Mouse (Mus musculus) embryo, embryonic 11.5 days (tissue): ENCODE data around the gene Ksr2.
"Not testable (repeated sequence)": the region's sequence is repeated elsewhere in the genome, so short reads cannot be mapped to it uniquely, and the experiment has no call there.

Source experiments
- DNase-seq: peaks from one replicate; pipeline ENCODE4 v3.0.0-alpha.2; 2012; ENCODE audit warnings: low read depth, low spot score

The Ksr2 gene

DNA sequence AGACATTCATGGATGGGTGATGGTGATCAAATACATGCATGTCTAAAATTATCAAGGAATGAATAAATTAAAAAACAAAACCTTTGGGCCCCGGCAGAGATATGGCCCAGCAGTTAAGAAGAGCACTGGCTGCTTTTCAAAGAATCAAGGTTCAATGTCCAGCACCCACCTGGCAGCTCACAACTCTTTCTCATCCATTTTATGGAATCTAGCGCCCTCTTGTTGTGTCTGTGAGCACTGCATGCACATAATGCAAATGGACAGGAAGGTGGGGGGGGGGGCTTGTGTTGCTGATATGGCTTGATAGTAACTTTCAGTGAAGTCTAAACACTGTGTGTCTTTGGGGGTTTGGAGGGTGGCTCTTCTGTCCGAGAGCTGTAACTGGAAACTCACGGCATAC lies 5.6 kb upstream of the Ksr2 start:
- DNase-seq = no peak

- no peak for DNase-seq
Measured at GRCm38 (mm10) chr5:117409369-117409768, 4.4 kb upstream of the Ksr2 start.

- DNase-seq = no peak
Measured at GRCm38 (mm10) chr5:117414611-117415010, 811 bp downstream of the Ksr2 start.

- no peak for DNase-seq
Measured at GRCm38 (mm10) chr5:117415011-117415912, 1.5 kb downstream of the Ksr2 start.

- no peak for DNase-seq
Measured at GRCm38 (mm10) chr5:117417442-117417841, 3.6 kb downstream of the Ksr2 start.

GRCm38 (mm10) chr5:117433501-117433900 lies 19.7 kb downstream of the Ksr2 start:
- DNase-seq = not testable (repeated sequence)

- DNase-seq = no peak
Measured at GRCm38 (mm10) chr5:117440261-117440660, 26.5 kb downstream of the Ksr2 start.

DNA sequence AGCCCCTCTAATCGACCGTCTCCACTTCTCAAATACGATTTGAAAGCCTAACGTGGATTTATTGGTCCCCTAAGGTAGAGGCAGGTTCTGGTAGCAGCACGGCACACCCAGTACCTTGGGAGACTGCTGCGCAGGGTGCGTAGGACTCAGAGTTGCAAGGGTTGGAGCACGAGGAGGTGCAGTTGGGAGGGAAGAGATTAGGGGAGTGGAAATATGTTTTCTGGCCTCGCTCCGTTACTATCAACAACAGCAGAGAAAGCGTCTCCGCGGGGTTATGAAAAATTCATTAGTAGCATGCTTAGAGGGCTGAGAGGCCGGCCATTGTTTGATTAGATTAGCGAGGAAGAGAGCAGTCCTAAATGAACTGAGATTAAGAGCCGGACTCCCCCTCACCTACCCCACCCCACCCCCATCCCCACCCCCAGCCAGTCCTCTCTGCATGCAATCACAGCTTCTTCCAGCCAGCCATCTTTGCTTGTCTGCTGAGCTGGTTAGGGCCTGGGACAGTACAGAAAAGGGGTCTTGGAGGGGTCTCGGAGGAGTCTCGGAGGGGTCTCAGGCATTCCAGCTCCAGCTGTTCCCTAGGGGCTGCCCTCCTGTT lies 27.5 kb downstream of the Ksr2 start:
- DNase-seq = no peak

DNA sequence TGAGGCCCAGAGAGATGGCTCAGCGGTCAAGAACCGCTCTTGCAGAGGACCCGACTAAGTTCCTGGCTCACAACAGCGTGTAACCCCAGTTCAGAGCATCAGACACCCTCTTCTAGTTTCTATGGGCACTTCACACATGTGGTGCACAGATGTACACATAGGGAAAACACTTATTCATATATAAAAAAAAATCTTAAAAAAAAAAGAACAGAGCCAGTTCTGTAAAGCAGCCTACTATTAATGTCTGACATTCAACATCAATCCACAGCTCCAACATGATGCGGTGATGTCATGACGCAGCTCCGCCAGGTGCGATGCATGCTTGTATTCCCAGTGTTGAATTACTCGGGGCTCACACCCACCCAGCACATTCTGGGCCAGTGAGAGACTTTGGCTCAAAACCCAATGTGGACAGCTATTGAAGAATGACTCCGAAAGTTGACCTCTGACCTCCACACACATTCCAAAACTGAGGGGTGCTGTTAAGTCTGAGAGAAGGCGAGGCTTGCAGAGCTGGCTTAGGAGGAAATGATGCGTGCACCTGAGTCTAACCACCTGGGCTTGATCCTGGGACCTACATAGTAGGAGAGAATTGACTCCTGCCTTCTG lies 28.5 kb downstream of the Ksr2 start:
- no peak for DNase-seq

- DNase-seq = no peak
Measured at GRCm38 (mm10) chr5:117443141-117443540, 29.3 kb downstream of the Ksr2 start.

DNA sequence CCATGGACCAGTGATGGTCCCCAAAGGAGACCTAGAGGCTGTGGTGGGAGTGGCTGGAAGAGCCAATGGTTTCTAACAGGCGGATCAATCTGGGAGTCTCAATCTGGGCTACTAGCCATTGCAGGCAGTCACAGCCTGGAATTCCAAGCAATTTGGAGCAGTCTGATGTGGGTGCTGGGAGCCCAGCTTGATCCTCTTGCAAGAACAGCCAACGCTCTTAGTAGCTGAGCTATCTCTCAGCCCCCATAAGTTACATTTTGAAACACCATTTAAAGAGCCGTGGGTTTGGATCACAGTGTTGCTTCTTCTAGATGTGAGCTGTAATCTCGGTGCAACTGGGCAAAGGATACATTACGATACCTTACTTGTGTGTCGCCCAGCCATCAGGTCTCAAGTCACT lies 30.1 kb downstream of the Ksr2 start:
- DNase-seq = no peak

DNA sequence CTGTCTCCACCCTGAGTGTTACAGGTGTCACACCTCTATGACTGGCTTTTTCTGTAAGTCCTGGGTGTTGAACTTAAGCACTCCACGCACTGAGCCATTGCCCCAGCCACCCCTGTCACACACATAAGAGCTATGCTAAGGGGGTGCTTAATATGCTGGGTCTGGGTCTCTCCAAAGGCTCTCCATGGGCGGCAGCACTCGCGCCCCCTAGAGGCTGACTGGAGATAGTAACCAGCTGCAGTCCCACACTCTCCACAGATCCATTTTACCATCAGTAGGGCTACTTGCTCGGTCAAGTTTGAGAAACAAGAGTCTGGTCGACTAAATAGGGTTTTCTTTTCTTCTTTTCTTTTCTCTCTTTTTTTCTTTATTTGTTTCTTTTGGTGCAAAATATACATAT lies 33.9 kb downstream of the Ksr2 start:
- DNase-seq = no peak

DNA sequence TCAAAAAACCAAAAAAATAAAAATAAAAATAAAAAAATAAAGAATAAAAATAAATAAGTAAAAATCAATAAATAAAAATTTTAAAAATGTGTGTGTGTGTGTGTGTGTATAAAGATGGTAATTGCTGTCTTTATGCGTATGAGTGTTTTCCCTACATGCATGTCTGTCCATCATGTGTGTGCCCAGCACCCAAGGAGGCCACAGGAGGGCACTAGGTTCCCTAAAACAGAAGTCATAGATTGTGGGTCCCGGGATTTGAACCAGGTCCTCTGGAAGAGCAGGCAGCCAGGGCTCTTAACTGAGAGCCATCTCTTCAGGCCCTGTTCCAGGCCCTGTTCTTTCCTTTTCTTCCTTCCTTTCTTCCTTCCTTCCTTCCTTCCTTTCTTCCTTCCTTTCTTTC lies 38.2 kb downstream of the Ksr2 start:
- no peak for DNase-seq

DNA sequence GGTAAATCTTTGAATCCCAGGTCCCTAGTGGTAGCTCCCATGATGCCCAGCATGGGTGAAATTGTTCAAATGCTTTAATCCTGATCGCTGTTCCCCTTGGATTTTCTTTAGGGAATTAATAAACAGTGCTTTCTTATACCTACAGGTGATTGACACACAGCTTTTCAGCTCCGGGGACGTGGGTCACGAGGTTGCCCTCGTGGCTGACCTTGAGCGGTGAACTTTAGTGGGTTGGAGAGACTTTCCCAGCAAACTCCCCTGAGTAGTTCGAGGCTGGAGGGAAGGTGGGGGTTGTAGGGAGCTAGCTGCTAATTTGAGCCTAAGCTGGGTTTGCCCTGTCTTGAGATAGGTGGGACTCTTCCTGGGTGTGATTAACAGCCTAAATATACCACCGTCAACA lies 41.7 kb downstream of the Ksr2 start:
- no peak for DNase-seq

GRCm38 (mm10) chr5:117457121-117457520 lies 43.3 kb downstream of the Ksr2 start:
- DNase-seq = no peak

GRCm38 (mm10) chr5:117457583-117457982 lies 43.8 kb downstream of the Ksr2 start:
- DNase-seq = no peak

GRCm38 (mm10) chr5:117458899-117459298 lies 45.1 kb downstream of the Ksr2 start:
- DNase-seq = no peak

GRCm38 (mm10) chr5:117460261-117460660 lies 46.5 kb downstream of the Ksr2 start:
- no peak for DNase-seq

DNA sequence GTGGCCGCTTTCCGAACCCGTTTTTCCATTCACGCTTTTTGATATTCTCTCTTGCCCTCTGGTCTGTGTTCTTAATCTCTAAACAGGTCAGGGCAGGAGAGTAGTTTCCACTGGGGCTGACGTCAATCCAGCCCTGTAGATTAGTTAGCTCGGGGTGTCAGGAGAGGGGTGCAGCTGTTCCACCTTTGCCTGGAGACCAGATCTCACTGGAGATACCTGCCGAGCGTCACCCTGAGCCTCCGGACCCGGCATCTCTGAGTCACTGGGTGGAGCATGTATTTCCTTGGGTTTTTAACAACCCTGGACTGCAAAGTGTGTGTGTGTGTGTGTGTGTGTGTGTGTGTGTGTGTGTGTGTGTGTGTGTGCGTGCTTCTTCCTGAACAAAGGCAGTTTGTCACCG lies 53.3 kb downstream of the Ksr2 start:
- DNase-seq = no peak

DNA sequence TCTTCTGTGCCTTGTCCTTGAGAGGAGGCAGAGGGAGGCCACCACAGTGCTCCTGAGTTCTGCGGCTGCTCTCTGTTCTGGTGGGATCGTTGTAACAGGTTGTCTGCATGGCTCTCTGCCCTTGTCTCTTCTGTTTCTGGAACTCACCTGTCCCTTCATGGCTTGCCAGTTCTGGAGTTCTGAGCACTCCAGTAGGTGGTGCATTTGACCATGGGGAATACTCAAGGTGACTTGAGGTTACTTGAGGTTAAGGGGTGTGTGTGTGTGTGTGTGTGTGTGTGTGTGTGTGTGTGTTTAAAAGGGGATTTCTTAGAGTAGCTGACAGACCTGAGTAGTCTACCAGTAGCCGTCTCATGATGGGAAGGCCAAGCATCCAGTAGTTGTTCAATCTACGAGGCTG lies 55.2 kb downstream of the Ksr2 start:
- DNase-seq = no peak

- DNase-seq = no peak
Measured at GRCm38 (mm10) chr5:117469572-117469971, 55.8 kb downstream of the Ksr2 start.

DNA sequence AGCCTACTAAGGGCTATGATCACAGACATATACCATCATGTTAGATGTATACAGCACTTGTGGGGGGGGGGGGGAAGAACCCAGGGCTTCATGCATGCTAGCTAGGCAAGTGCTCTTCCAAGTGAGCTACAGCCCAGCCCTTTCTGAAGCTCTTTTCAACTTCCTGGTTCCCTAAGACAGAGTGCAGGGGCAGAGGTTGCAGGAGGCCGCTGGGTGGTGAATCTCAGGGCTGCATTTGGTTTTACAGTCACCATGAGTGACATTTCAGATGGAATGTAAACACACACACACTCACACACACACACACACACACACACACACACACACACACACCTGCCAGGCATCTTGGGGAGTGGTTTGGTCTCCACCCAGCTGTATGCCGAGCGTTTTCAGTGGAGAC lies 67.4 kb downstream of the Ksr2 start:
- no peak for DNase-seq

DNA sequence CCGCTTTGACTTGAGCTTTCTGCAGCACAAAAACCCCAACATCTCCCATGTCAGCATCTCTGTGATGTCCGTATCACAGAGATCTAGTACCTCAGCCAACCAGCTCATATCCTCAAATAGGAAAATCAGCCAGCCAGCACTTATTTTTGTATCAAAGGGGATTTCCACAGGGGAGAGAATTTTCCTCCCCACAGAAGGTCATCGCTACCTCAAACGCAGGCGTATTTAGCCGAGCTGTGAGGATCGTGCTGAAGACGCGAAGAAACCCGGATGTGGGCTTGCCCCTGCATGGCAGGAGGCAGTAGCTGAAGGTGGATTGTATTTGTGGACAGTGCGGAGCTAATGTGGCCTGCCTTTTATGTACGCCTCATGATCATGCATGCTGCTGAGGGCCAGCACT lies 67.8 kb downstream of the Ksr2 start:
- DNase-seq = no peak
